Mouse (Mus musculus) olfactory bulb, adult 2 months (tissue): Measurements from ENCODE around the gene Cenpv.

Experiments
- CTCF ChIP-seq: fragments of 200-500 bp; IDR thresholded peaks from 2 replicates; pipeline ENCODE4 v1.5.1; 2012; ENCODE audit warnings: low read depth, mild to moderate bottlenecking, low read length, moderate library complexity; ENCODE audit not compliant: insufficient read depth
- POLR2A ChIP-seq: fragments of 200-500 bp; IDR thresholded peaks from 2 replicates; pipeline ENCODE4 v1.6.1; 2012; ENCODE audit warnings: mild to moderate bottlenecking, low read depth, low read length, moderate library complexity; ENCODE audit not compliant: insufficient read depth

GRCm38 (mm10) chr11:62575659-62576438 lies 36.8 kb upstream of the Cenpv start:
- TF ChIP-seq CTCF (0 out of 2 replicates have a peak, but pooled peaks have one; percentile 1), POLR2A (no peak)
